Mouse (Mus musculus) layer of hippocampus, adult 9-11 months (tissue): ENCODE data around the gene Nadk.

Source experiments
- DNase-seq: peaks from one replicate; pipeline ENCODE4 v3.0.0; 2022

Gene Nadk

DNA sequence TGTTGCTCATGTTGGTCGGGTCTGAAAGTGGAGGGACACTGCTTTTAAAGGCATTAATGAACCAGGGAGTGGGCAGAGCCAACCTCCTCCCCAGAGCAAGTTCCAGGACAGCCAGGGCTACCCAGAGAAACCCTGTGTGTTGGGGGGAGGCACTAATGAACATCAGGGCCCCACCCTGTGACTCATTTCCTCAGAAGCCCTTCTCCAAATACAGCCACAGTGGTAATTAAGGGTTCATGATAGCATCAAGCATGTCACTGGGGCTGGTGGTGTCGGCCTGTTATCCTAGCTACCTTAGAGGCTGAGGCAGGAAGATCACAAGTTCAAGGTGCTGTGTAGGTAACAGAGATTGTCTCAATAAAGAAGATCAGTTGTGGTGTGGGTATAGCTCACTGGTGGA, 9.3 kb downstream of the Nadk start:
- DNase-seq, result no peak

DNA sequence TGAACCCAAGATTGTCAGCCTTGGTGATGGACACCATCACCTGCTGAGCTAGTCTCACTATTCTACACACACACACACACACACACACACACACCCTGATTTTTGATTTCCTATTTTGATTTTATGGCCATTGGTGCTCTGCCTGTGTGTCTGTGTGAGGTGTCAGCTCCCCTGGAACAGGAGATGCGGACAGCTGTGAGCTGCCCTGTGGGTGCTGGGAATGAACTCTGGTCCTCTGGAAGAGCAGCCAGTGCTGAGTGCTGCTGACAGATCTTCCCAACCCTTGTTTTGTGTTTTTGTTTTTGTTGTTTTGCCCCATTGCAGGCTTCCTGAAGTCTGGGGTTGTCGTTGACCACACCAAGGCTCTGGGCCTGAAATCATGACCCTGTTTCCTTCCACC, 11.0 kb downstream of the Nadk start:
- DNase-seq, result no peak

GRCm38 (mm10) chr4:155573876-155574275, 11.7 kb downstream of the Nadk start:
- no peak for DNase-seq

DNA sequence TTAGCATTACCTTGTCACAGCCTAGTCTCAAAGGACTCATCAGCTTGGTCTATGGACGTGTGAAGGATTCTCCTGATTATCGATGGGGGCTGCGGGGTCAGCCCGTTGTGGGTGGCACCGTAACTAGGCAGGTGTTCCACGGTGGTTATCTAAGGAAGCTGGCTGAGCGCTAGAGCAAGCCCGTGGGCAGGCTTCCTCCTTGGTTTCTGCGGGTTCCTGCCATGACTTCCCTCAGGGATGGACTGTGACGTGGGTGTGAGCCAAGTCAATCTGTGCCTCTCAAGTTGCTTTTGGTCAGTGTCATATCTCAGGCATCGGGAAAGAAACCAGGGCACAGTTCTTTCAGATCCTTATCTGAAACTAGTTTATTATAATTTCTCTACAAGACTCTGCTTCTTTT, 12.8 kb downstream of the Nadk start:
- DNase-seq, result no peak

DNA sequence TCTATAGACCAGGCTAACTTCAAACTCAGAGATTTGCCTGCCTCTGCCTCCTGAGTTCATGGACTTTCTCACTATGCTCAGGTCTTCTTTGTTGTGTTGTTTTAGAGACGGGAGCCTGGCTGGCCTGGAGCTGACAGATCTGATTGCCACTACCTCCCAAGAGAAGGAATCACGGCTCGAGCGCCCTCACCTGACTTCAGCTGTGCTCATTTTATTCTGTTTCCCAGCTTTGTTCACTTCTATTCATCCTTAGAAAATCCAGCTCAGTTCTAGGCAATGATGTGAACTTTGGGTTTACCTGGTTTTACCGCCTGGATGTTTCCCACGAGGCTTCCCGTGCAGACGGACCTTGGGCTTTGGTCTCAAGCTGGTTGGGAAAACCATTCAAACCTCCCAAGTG, 13.3 kb downstream of the Nadk start:
- DNase-seq, result no peak

- no peak for DNase-seq
These were observed 15.0 kb downstream of the Nadk start for GRCm38 (mm10) chr4:155577132-155577531.

DNA sequence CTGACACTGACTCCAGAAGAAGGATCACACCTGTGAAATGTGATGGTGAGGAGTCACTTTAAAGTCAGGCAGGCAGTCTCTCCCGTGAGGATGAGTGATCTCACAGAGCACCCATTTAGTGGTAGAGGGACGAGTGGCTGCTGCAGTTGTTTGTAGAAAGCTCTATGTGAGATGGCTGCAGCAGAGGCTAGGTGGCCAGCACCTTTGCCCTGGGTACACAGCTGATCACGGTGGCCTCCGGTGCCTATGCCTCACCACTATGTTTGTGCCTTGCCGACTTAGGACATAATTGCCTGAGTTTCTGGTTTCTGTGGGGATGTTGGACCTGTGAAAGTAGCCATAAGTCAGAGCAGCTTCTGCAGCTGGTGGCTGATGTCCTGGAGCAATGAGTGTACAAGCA, 15.6 kb downstream of the Nadk start:
- DNase-seq, result no peak

DNA sequence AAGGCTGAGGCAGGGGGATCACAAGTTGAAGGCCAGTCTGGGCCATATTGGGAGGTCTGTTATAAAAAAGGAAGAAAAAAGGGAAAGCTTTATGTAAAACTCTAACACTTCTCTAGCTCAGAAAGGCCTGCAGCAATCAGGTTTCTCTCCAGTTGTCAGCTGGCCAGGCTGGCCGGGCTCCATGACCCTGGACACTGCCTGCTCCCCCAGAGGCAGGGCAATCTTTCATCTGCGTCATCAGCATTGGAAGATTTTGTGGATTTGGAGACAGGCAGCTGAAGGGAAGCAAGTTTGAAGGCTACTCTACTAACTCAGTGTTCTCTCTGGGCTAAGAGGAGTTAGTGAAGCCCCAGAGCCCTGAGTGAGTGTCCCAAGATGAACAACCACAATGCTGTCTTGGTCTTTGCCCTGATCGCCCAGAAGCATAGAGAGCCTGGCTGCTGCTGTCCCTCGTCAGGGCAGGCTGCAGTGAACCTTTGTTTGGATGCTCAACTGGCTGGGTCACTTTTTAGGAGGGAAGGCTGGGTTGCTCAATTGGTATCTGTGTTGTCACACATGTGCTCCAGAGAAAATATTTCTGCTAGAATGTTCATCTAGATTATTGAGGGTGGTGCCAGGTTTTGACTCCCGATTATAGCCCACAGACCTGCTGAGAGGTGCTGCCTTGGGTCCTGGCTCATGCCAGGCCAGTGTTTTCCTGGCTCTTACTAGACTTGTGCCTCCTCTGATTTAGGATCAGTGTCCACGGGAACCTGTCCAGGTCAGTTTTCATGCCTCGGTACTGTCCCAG, 16.4 kb downstream of the Nadk start:
- DNase-seq, result no peak

- DNase-seq, result no peak
These were observed 18.2 kb downstream of the Nadk start for GRCm38 (mm10) chr4:155580420-155580819.

- no peak for DNase-seq
These were observed 20.2 kb downstream of the Nadk start for GRCm38 (mm10) chr4:155582279-155582905.

DNA sequence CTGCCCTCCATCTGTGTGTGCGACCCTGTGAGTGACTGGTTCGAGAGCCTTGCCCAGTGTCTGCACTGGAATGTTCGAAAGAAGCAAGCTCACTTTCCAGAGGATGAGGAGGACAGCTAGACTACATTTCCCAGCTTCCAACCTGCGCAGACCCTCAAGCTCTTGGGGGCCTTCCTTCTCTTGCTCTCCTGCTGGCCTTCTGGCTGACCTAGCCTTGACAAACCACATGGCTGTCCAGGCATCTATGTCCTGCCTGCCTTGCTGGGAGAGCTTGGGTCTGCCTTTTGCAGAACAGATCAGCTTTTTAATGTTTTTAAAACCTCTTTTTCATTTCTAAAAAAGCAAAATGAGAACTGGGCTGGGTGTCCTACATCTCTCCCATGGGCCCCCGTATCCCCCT, 27.2 kb downstream of the Nadk start:
- no peak for DNase-seq

DNA sequence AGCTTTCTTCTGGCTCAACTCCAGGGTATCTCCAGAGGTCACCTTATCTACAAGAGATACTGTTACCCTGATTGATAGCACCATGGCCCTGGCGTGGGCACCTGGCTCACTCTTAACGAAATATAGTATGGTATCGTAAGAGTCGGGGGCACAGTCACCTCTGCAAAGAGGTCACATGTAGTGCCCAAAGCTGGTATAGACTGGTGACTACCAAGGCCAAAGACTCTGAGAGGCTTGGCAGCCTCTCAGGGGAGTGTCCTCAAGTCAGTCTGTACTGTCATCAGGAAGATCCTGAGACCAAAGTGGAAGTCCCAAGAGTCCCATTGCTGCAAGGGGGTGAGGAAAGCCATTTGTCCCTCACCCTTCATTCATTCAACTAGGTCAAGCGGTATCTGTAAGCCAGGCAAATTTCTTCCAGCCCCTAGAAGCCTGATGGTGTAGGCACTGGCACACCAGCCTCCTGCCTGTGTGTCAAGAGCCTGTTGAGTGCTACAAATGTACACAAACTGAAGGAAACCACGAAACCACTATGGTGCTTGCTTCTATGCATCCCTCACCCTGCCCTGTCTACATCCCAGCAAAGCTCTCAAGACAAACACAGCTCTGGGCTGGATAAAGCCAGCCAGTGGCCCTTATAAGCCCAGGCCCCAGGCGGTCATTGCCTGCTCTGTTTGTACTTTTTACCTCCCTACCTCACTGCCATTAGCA, 29.0 kb downstream of the Nadk start:
- DNase-seq, result no peak

GRCm38 (mm10) chr4:155593780-155594179, 31.6 kb downstream of the Nadk start:
- no peak for DNase-seq

DNA sequence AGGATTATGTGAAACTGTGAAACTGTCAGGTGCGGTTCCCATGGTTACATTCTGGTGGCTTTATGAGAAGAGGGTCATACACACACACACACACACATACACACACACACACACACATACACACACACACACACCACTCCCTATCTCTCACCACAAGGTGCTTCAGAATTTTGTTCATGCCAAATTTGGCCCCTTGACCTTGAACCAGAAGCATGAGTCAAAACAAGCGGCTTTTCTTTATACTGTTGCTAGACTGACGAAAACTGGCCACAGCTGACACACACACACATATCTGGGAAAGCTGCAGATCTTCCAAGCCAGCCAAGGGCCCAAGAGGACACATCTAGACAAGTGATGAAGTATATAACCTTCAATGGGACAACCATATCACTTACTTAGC, 33.6 kb downstream of the Nadk start:
- no peak for DNase-seq

GRCm38 (mm10) chr4:155596606-155597005, 34.4 kb downstream of the Nadk start:
- DNase-seq, result no peak

GRCm38 (mm10) chr4:155598536-155598935, 36.4 kb downstream of the Nadk start:
- no peak for DNase-seq

- DNase-seq, result no peak
These were observed 38.0 kb downstream of the Nadk start for GRCm38 (mm10) chr4:155599901-155600825.

DNA sequence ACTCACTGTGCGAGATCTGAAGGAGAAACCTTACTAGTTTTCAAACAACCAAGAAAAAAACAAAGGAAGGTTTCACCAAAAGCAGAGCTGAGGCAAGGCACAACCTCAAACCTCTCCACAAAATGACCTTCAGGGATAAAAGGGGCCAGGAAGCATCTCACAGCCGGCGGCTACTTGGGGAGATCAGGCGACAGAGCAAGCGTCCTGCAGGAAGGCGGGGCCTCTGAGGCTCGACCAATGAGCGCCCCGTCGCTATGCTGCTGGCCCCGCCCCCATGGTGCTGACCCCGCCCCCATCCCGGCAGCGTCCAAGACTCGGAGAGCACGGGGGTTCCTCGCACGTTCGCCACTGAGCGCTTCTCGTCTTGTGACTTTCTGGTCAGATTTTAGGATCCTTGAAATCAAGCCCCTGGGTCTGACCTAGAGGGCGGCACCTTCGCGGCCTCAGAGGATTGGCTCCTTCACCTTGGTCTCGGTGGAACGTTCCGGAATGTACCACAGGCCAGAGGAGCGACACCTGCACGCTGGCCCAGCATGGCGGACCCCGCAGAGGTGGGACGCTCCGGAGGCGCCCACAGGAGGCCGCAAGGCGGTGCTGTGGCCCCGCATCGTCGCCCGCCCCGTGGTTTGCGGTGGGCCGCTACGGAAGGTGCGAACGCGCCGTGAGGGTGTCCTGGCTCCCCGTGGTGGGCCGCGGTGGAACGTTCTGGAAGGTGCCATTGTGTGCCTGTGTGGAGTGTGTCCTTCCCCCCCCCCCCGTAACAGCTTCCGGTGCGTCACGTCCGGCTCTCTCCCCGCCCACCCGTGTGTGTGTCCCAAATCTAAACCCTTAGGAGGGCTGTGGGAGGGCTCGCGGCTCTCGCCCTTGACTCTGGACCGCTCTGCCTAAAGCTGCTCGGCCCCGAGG, 39.2 kb downstream of the Nadk start, which contains the start of gene Slc35e2:
Slc35e2 (plus strand) TSS at position 326 of the 906 bp plus-strand sequence.
- peak; percentile 93 for DNase-seq

- DNase-seq, result no peak
These were observed 39.8 kb downstream of the Nadk start for GRCm38 (mm10) chr4:155601997-155602456.

DNA sequence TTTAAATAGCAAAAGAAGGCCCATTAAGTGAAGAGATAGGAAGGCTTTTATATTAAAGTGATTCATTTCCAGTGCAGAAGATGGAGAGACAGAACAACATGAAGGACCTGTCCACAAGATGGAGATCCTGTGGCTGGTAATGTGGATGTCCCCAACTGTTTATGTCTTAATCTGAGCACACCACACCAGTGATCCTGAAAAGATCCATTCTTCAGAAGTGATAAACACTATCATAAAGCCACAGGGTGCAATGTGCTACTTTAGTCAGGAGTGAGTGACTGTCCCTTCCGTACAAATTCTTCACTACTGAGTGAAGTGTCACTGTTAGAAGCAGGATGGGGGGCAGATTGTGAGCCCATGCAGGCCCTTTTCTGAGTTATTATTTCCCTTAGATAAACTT, 40.6 kb downstream of the Nadk start:
- no peak for DNase-seq

- no peak for DNase-seq
These were observed 41.6 kb downstream of the Nadk start for GRCm38 (mm10) chr4:155603801-155604200.

DNA sequence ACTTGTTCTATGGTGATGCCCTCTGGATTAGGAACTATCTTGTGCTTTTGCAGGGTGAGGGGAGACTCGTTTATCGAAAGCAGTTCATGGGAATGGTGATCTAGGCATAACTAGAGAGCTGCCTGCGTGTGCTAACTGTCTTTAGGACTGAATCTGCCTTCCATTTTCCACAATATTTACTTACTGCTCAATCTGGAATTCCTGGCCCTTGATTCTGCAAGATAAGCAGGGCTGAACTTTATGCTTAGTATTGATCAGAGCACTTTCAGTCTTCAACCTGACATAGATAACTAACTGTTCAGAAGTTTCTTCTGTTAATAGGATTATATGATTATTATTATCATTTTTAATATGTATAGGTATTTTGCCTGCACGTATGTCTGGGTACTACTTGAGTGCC, 43.0 kb downstream of the Nadk start:
- DNase-seq, result no peak
